Mouse (Mus musculus) bone marrow macrophage, adult 2 months (primary cell): Measurements from ENCODE around the gene Rpl22.

ENCODE experiments used
- CTCF ChIP-seq: IDR thresholded peaks from 2 replicates; pipeline ENCODE4 v1.5.1; 2012; ENCODE audit warnings: low read depth, mild to moderate bottlenecking, low read length, moderate library complexity
- POLR2A ChIP-seq: IDR thresholded peaks from 2 replicates; pipeline ENCODE4 v1.6.1; 2012; ENCODE audit warnings: mild to moderate bottlenecking, low read depth, low read length, borderline replicate concordance

DNA sequence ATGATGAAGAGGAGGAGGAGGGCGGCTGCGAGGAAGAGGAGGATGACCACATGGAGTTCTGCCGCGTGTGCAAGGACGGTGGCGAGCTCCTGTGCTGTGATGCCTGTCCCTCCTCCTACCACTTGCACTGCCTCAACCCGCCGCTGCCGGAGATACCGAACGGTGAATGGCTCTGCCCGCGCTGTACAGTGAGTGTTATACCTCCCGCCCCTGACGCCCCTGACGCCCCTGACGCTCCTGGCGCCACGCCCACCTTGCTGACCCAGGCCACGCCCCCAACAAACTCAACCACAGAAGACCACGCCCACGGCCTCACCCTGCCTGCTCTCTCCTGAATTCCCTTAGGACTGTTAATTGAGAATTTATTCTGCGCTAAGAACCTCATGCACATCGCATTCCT lies 35.3 kb downstream of the Rpl22 start:
- TF ChIP-seq CTCF, result no peak
- TF ChIP-seq POLR2A, result no peak
